Mouse (Mus musculus) heart, adult 2 months (tissue): ENCODE measurements at regions not wholly inside any gene's neighbourhood (a gene's known extent, or its start where the extent isn't known, plus 50 kb on each side); places are given as distances from the start of the nearest gene placed in this dataset.

Source experiments
- CTCF ChIP-seq: fragments of 200-600 bp; IDR thresholded peaks from 2 replicates; pipeline ENCODE4 v1.8.1; 2022; ENCODE audit warnings: antibody characterized with exemption, mild to moderate bottlenecking, moderate library complexity
- EP300 ChIP-seq: fragments of 200-500 bp; IDR thresholded peaks from 2 replicates; pipeline ENCODE4 v1.6.1; 2011; ENCODE audit warnings: low read depth, low read length, control low read depth; ENCODE audit not compliant: insufficient read depth
- POLR2A ChIP-seq: fragments of 200-500 bp; IDR thresholded peaks from 2 replicates; pipeline ENCODE4 v1.6.1; 2011; ENCODE audit warnings: mild to moderate bottlenecking, low read depth, low read length, control low read depth; ENCODE audit not compliant: insufficient read depth

DNA sequence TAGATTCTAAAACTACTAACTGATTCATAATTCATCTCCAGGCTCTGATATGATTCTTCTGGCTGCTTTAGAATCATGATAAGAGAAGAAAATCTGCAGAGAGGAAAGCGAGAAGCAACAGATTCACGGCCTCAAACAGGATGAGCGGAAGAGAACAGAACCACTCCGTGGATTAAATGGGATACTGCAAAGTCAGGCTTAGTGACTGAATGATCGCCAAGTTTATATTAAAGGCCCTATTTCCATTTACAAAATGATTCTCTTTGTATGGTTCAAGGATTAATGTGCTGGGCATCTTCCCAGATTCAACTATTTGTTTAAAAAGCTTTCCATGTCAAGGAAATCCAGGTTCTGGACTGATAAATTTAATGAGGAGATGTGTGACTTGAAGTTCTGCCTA is 238.5 kb upstream of the Pik3r1 start:
- TF ChIP-seq CTCF (no peak), POLR2A (no peak), EP300 (no peak)
